Mouse (Mus musculus): ENCODE measurements around the gene Stac3.

Stac3 gene

GRCm38 (mm10) chr10:127492118-127492517 lies 9.4 kb upstream of the Stac3 start:
- POLR2A ChIA-PET = interaction anchor here in 2 of 4 experiments (0.6 to 1.8 kb wide), 3 partner anchors 11 to 45 kb away, joined by 3 to 5 read pairs (median 4); no protein-coding TSS in a partner anchor
- CTCF ChIA-PET = interaction anchor here in 2 of 4 experiments (1.2 to 3.2 kb wide), 2 partner anchors 13 to 64 kb away, joined by 3 to 12 read pairs; no protein-coding TSS in a partner anchor

GRCm38 (mm10) chr10:127496156-127496555 lies 5.3 kb upstream of the Stac3 start:
- ChIA-PET POLR2A (interaction anchor here in 1 of 4 experiments (1.2 kb wide), 1 partner anchor 13 kb away, joined by 4 read pairs; no protein-coding TSS in a partner anchor), CTCF (interaction anchor here in 3 of 4 experiments (0.5 to 1.8 kb wide), 7 partner anchors 13 to 502 kb away, joined by 3 to 11 read pairs (median 3); no protein-coding TSS in a partner anchor)

- ChIA-PET CTCF (interaction anchor here in 2 of 4 experiments (1.2 to 1.9 kb wide), 3 partner anchors 9 to 38 kb away, joined by 4 to 8 read pairs (median 6); no protein-coding TSS in a partner anchor), POLR2A (interaction anchor here in 1 of 4 experiments (0.8 kb wide), 1 partner anchor 78 kb away, joined by 3 read pairs; no protein-coding TSS in a partner anchor)
Observed at GRCm38 (mm10) chr10:127499516-127499915, 2.0 kb upstream of the Stac3 start.

GRCm38 (mm10) chr10:127500042-127500441 lies 1.4 kb upstream of the Stac3 start:
- ChIA-PET POLR2A (interaction anchor here in 3 of 4 experiments (0.6 to 1.0 kb wide), 5 partner anchors 9 to 449 kb away, joined by 3 to 7 read pairs (median 3); no protein-coding TSS in a partner anchor), CTCF (interaction anchor here in 2 of 4 experiments (1.2 to 2.5 kb wide), 4 partner anchors 9 to 37 kb away, joined by 6 to 9 read pairs (median 7); no protein-coding TSS in a partner anchor)

- ChIA-PET POLR2A (interaction anchor here in 3 of 4 experiments (0.6 to 18.5 kb wide), 25 partner anchors 9 to 217 kb away, joined by 3 to 470 read pairs (median 4); partner anchors contain the start of genes Shmt2 (in 2 of the 3) and Nxph4 (in 1 of the 3)), CTCF (interaction anchor here (0.5 to 20.7 kb wide), 85 partner anchors 8 to 1713 kb away, joined by 3 to 811 read pairs (median 5); partner anchors contain the start of genes Shmt2 (in 3 of the 4), Lrp1 (in 2 of the 4), B4galnt1 (in 1 of the 4) and Coq10a (in 1 of the 4))
Observed at GRCm38 (mm10) chr10:127508239-127508638, 6.8 kb downstream of the Stac3 start.

- CTCF ChIA-PET = interaction anchor here (0.6 to 20.7 kb wide), 76 partner anchors 9 to 584 kb away, joined by 3 to 811 read pairs (median 4); partner anchors contain the start of genes Shmt2 (in 3 of the 4), Lrp1 (in 1 of the 4), Nab2 (in 1 of the 4) and Nxph4 (in 1 of the 4)
- POLR2A ChIA-PET = interaction anchor here (0.6 to 18.5 kb wide), 42 partner anchors 8 to 584 kb away, joined by 3 to 470 read pairs (median 3); partner anchors contain the start of genes Shmt2 (in 3 of the 4), Nab2 (in 1 of the 4), Nxph4 (in 1 of the 4) and Stat6 (in 1 of the 4)
Observed at GRCm38 (mm10) chr10:127509051-127509836, 7.8 kb downstream of the Stac3 start.

- ChIA-PET CTCF (interaction anchor here (0.6 to 20.7 kb wide), 54 partner anchors 8 to 583 kb away, joined by 3 to 811 read pairs (median 6); partner anchors contain the start of genes Shmt2 (in 3 of the 4), Lrp1 (in 1 of the 4), Nxph4 (in 1 of the 4) and Os9 (in 1 of the 4)), POLR2A (interaction anchor here (0.6 to 18.5 kb wide), 32 partner anchors 7 to 1056 kb away, joined by 3 to 470 read pairs (median 4); partner anchors contain the start of genes Shmt2 (in 3 of the 4), Lrp1 (in 1 of the 4), Nab2 (in 1 of the 4) and Nxph4 (in 1 of the 4))
Observed at GRCm38 (mm10) chr10:127509837-127510701, 8.6 kb downstream of the Stac3 start.

GRCm38 (mm10) chr10:127510895-127511617 lies 9.6 kb downstream of the Stac3 start:
- ChIA-PET POLR2A (interaction anchor here in 3 of 4 experiments (0.6 to 18.5 kb wide), 16 partner anchors 10 to 1055 kb away, joined by 3 to 470 read pairs (median 4); partner anchors contain the start of genes Shmt2 (in 3 of the 3), Lrp1 (in 1 of the 3), Nab2 (in 1 of the 3) and Nxph4 (in 1 of the 3)), CTCF (interaction anchor here (0.6 to 20.7 kb wide), 21 partner anchors 10 to 785 kb away, joined by 3 to 811 read pairs (median 6); partner anchors contain the start of genes Shmt2 (in 2 of the 4), Arhgap9 (in 1 of the 4), Lrp1 (in 1 of the 4) and Nab2 (in 1 of the 4))

GRCm38 (mm10) chr10:127511634-127512306 lies 10.3 kb downstream of the Stac3 start:
- ChIA-PET CTCF (interaction anchor here (0.6 to 20.7 kb wide), 53 partner anchors 10 to 786 kb away, joined by 3 to 811 read pairs (median 8); partner anchors contain the start of genes Shmt2 (in 3 of the 4), Lrp1 (in 2 of the 4), Nab2 (in 1 of the 4) and Nxph4 (in 1 of the 4)), POLR2A (interaction anchor here in 3 of 4 experiments (0.6 to 18.5 kb wide), 21 partner anchors 9 to 943 kb away, joined by 3 to 470 read pairs (median 5); partner anchors contain the start of genes Shmt2 (in 2 of the 3), Arhgap9 (in 1 of the 3), Lrp1 (in 1 of the 3) and Nab2 (in 1 of the 3))

GRCm38 (mm10) chr10:127512307-127512666 lies 10.8 kb downstream of the Stac3 start:
- CTCF ChIA-PET = interaction anchor here (0.5 to 20.7 kb wide), 118 partner anchors 9 to 810 kb away, joined by 3 to 811 read pairs (median 4); partner anchors contain the start of genes Shmt2 (in 3 of the 4), Lrp1 (in 2 of the 4), Nab2 (in 2 of the 4) and R3hdm2 (in 2 of the 4)
- POLR2A ChIA-PET = interaction anchor here (0.5 to 18.5 kb wide), 40 partner anchors 9 to 1199 kb away, joined by 3 to 470 read pairs (median 4); partner anchors contain the start of genes Lrp1 (in 3 of the 4), Shmt2 (in 3 of the 4), Arhgap9 (in 1 of the 4) and Nab2 (in 1 of the 4)

- CTCF ChIA-PET = interaction anchor here (0.5 to 20.7 kb wide), 135 partner anchors 9 to 1013 kb away, joined by 3 to 811 read pairs (median 4); partner anchors contain the start of genes Shmt2 (in 3 of the 4), Lrp1 (in 2 of the 4), Nab2 (in 2 of the 4) and R3hdm2 (in 2 of the 4)
- POLR2A ChIA-PET = interaction anchor here (0.5 to 18.5 kb wide), 50 partner anchors 8 to 1198 kb away, joined by 3 to 470 read pairs (median 4); partner anchors contain the start of genes Lrp1 (in 3 of the 4), Shmt2 (in 3 of the 4), Arhgap9 (in 1 of the 4) and Myo1a (in 1 of the 4)
Observed at GRCm38 (mm10) chr10:127512813-127513212, 11.3 kb downstream of the Stac3 start.

- CTCF ChIA-PET = interaction anchor here (0.5 to 20.7 kb wide), 121 partner anchors 8 to 1012 kb away, joined by 3 to 811 read pairs (median 5); partner anchors contain the start of genes Lrp1 (in 3 of the 4), Shmt2 (in 3 of the 4), Nab2 (in 2 of the 4) and R3hdm2 (in 2 of the 4)
- POLR2A ChIA-PET = interaction anchor here (0.5 to 18.5 kb wide), 49 partner anchors 7 to 528 kb away, joined by 3 to 470 read pairs (median 4); partner anchors contain the start of genes Shmt2 (in 3 of the 4), Lrp1 (in 2 of the 4), Arhgap9 (in 1 of the 4) and Myo1a (in 1 of the 4)
Observed at GRCm38 (mm10) chr10:127513501-127514091, 12.1 kb downstream of the Stac3 start.

GRCm38 (mm10) chr10:127514111-127514698 lies 12.7 kb downstream of the Stac3 start:
- ChIA-PET POLR2A (interaction anchor here (0.6 to 18.5 kb wide), 26 partner anchors 7 to 225 kb away, joined by 3 to 470 read pairs (median 4); partner anchors contain the start of genes Shmt2 (in 2 of the 4), Arhgap9 (in 1 of the 4), Nxph4 (in 1 of the 4) and Zbtb39 (in 1 of the 4)), CTCF (interaction anchor here (0.6 to 20.7 kb wide), 37 partner anchors 13 to 960 kb away, joined by 3 to 811 read pairs (median 9); partner anchors contain the start of genes Lrp1 (in 2 of the 4), Gpr182 (in 1 of the 4), Nxph4 (in 1 of the 4) and Shmt2 (in 1 of the 4))

All from embryonic stem cell, embryonic (primary cell).